Mouse (Mus musculus): Measurements from ENCODE around the gene Gm3839. TPM values are rescaled to one million over a fixed set of nuclear protein-coding genes. Genes with fewer than 3 reads are reported as not detected.

The Gm3839 gene
- polyA plus RNA-seq, 1 experiment from 2014 or later = 1.1 TPM

- ATAC-seq (ENCODE audit: low read depth) = no peak
- no peak overlapping the region for H3K4me3 ChIP-seq (ENCODE audit: low read depth, low read length)
- H3K9me3 ChIP-seq (ENCODE audit: control insufficient read depth, low read length) = no peaks in the 10 kb centered on the region
- no peaks in the 10 kb centered on the region for H3K27me3 ChIP-seq (ENCODE audit: control insufficient read depth, insufficient read depth, low read length)
- 40% methylated on average over 5 of the region's 5 CpGs for WGBS
- no peak overlapping the region for H3K9ac ChIP-seq (replicated peaks; ENCODE audit: low read depth, low read length)
- H3K27ac ChIP-seq (ENCODE audit: low read depth, low read length) = no peak overlapping the region
- H3K4me1 ChIP-seq (ENCODE audit: control insufficient read depth, insufficient read depth, low read length) = no peaks in the 10 kb centered on the region
- no peaks in the 10 kb centered on the region for H3K36me3 ChIP-seq (ENCODE audit: control insufficient read depth, insufficient read depth, low read length)
- H3K4me2 ChIP-seq (ENCODE audit: low read depth, low read length) = no peak overlapping the region
Observed at GRCm38 (mm10) chr14:11244546-11244945, 112.0 kb downstream of the Gm3839 start.

DNA sequence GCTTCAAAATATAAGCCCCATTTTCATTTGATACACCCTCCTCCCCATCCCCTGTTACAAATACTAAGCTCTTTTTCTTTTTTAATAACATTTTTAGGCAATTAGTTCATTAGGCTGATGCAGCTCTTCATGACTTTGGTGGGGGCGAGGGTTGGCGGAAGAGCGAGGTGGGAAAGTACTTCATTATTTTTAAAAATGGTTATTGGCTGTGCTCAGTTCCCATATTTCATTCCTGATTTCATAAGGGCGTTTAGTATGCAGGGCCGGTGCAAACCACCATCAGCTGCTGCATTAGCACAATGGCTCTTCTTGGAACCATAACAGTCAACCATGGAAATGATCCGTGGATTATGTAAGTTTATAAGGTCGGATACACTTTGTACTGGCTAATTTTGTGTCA is 124.4 kb downstream of the Gm3839 start:
- Histone ChIP-seq H3K4me2 (ENCODE audit: low read depth, low read length) (no peak overlapping the region), H3K36me3 (ENCODE audit: control insufficient read depth, insufficient read depth, low read length) (no peaks in the 10 kb centered on the region), H3K27ac (ENCODE audit: low read depth, low read length) (no peak overlapping the region), H3K27me3 (ENCODE audit: control insufficient read depth, insufficient read depth, low read length) (no peaks in the 10 kb centered on the region), H3K9ac (replicated peaks; ENCODE audit: low read depth, low read length) (no peak overlapping the region), H3K4me1 (ENCODE audit: control insufficient read depth, insufficient read depth, low read length) (no peaks in the 10 kb centered on the region), H3K9me3 (ENCODE audit: control insufficient read depth, low read length) (no peaks in the 10 kb centered on the region), H3K4me3 (ENCODE audit: low read depth, low read length) (no peak overlapping the region)
- 83% methylated on average over 7 of the region's 7 CpGs for WGBS
- no peak for ATAC-seq (ENCODE audit: low read depth)

Small RNA genes within 50 kb of the gene (microRNA-seq; reads per million reads assigned to microRNA genes)
- not detected for gene Mir5124b

Other genes starting within 250 kb of the Gm3839 start
- 6.9 and 7.1 TPM in 2 replicates for gene Fhit, start 194.7 kb downstream of the Gm3839 start, polyA plus RNA-seq (2014; fragmentation: Nextera tagmentation; extraction: Ambion mirVana)
- gene Ptprg, start 196.8 kb upstream of the Gm3839 start, polyA plus RNA-seq (2014; fragmentation: Nextera tagmentation; extraction: Ambion mirVana) = 42.3 and 48.0 TPM in 2 replicates

Data from neural tube, embryonic 14.5 days (tissue).